Mouse (Mus musculus): ENCODE data around the gene Kcnq4. TPM values are rescaled to one million over a fixed set of nuclear protein-coding genes. Genes with fewer than 3 reads are reported as not detected.

Gene Kcnq4
- polyA plus RNA-seq, 1 experiment from 2014 or later: 7.8 TPM

- Histone ChIP-seq H3K9me3 (ENCODE audit: control insufficient read depth, low read length) (no peaks in the 10 kb centered on the region), H3K4me3 (ENCODE audit: low read length) (no peak overlapping the region), H3K36me3 (ENCODE audit: control insufficient read depth, insufficient read depth, low read length) (no peaks in the 10 kb centered on the region), H3K27me3 (replicated peaks; ENCODE audit: control insufficient read depth, insufficient read depth, low read length) (no peaks in the 10 kb centered on the region), H3K9ac (ENCODE audit: low read depth, low read length) (no peak overlapping the region), H3K4me1 (ENCODE audit: control insufficient read depth, insufficient read depth, low read depth, low read length) (0 out of 2 replicates have a peak, but pooled peaks cover 2% of the 10 kb centered on the region), H3K4me2 (ENCODE audit: low read length) (no peak overlapping the region), H3K27ac (ENCODE audit: low read depth, low read length) (no peak overlapping the region)
- WGBS: 87% methylated on average over 6 of the region's 6 CpGs
- ATAC-seq: no peak
Observed at GRCm38 (mm10) chr4:120689317-120689716, 59.1 kb downstream of the Kcnq4 start.

- H3K36me3 ChIP-seq (ENCODE audit: control insufficient read depth, insufficient read depth, low read length): no peaks in the 10 kb centered on the region
- H3K4me2 ChIP-seq (ENCODE audit: low read length): no peak overlapping the region
- ATAC-seq: no peak
- H3K27me3 ChIP-seq (replicated peaks; ENCODE audit: control insufficient read depth, insufficient read depth, low read length): no peaks in the 10 kb centered on the region
- H3K4me3 ChIP-seq (ENCODE audit: low read length): no peak overlapping the region
- WGBS: 28% methylated on average over 6 of the region's 6 CpGs
- H3K9ac ChIP-seq (ENCODE audit: low read depth, low read length): no peak overlapping the region
- no peaks in the 10 kb centered on the region for H3K9me3 ChIP-seq (ENCODE audit: control insufficient read depth, low read length)
- H3K4me1 ChIP-seq (ENCODE audit: control insufficient read depth, insufficient read depth, low read depth, low read length): 0 out of 2 replicates have a peak, but pooled peaks cover 2% of the 10 kb centered on the region
- H3K27ac ChIP-seq (ENCODE audit: low read depth, low read length): no peak overlapping the region
Observed at GRCm38 (mm10) chr4:120687282-120687681, 61.1 kb downstream of the Kcnq4 start.

GRCm38 (mm10) chr4:120683278-120683997 lies 65.0 kb downstream of the Kcnq4 start:
- Histone ChIP-seq H3K27me3 (replicated peaks; ENCODE audit: control insufficient read depth, insufficient read depth, low read length) (no peaks in the 10 kb centered on the region), H3K27ac (ENCODE audit: low read depth, low read length) (no peak overlapping the region), H3K4me2 (ENCODE audit: low read length) (no peak overlapping the region), H3K9ac (ENCODE audit: low read depth, low read length) (no peak overlapping the region), H3K36me3 (ENCODE audit: control insufficient read depth, insufficient read depth, low read length) (no peaks in the 10 kb centered on the region), H3K4me1 (ENCODE audit: control insufficient read depth, insufficient read depth, low read depth, low read length) (0 out of 2 replicates have a peak, but pooled peaks cover 2% of the 10 kb centered on the region), H3K9me3 (ENCODE audit: control insufficient read depth, low read length) (no peaks in the 10 kb centered on the region), H3K4me3 (ENCODE audit: low read length) (no peak overlapping the region)
- WGBS: 47% methylated on average over 9 of the region's 9 CpGs
- ATAC-seq: no peak

- no peaks in the 10 kb centered on the region for H3K27me3 ChIP-seq (replicated peaks; ENCODE audit: control insufficient read depth, insufficient read depth, low read length)
- H3K9me3 ChIP-seq (ENCODE audit: control insufficient read depth, low read length): no peaks in the 10 kb centered on the region
- no peaks in the 10 kb centered on the region for H3K36me3 ChIP-seq (ENCODE audit: control insufficient read depth, insufficient read depth, low read length)
- no peak overlapping the region for H3K4me2 ChIP-seq (ENCODE audit: low read length)
- no peak overlapping the region for H3K9ac ChIP-seq (ENCODE audit: low read depth, low read length)
- 0 out of 2 replicates have a peak, but pooled peaks have one; percentile 24 for ATAC-seq
- no peak overlapping the region for H3K27ac ChIP-seq (ENCODE audit: low read depth, low read length)
- WGBS: 38% methylated on average over 10 of the region's 10 CpGs
- no peak overlapping the region for H3K4me3 ChIP-seq (ENCODE audit: low read length)
- no peaks in the 10 kb centered on the region for H3K4me1 ChIP-seq (ENCODE audit: control insufficient read depth, insufficient read depth, low read depth, low read length)
Observed at GRCm38 (mm10) chr4:120682168-120682567, 66.2 kb downstream of the Kcnq4 start.

- Histone ChIP-seq H3K9ac (ENCODE audit: low read depth, low read length) (no peak overlapping the region), H3K27ac (ENCODE audit: low read depth, low read length) (no peak overlapping the region), H3K4me1 (ENCODE audit: control insufficient read depth, insufficient read depth, low read depth, low read length) (no peaks in the 10 kb centered on the region), H3K36me3 (ENCODE audit: control insufficient read depth, insufficient read depth, low read length) (no peaks in the 10 kb centered on the region), H3K27me3 (replicated peaks; ENCODE audit: control insufficient read depth, insufficient read depth, low read length) (no peaks in the 10 kb centered on the region), H3K4me3 (ENCODE audit: low read length) (no peak overlapping the region), H3K9me3 (ENCODE audit: control insufficient read depth, low read length) (no peaks in the 10 kb centered on the region), H3K4me2 (ENCODE audit: low read length) (no peak overlapping the region)
- 0 out of 2 replicates have a peak, but pooled peaks have one; percentile 17 for ATAC-seq
- 63% methylated on average over 7 of the region's 7 CpGs for WGBS
Observed at GRCm38 (mm10) chr4:120680953-120681352, 67.5 kb downstream of the Kcnq4 start.

GRCm38 (mm10) chr4:120675640-120676039 lies 72.8 kb downstream of the Kcnq4 start:
- no peaks in the 10 kb centered on the region for H3K36me3 ChIP-seq (ENCODE audit: control insufficient read depth, insufficient read depth, low read length)
- no peak overlapping the region for H3K9ac ChIP-seq (ENCODE audit: low read depth, low read length)
- no peak overlapping the region for H3K4me3 ChIP-seq (ENCODE audit: low read length)
- H3K4me1 ChIP-seq (ENCODE audit: control insufficient read depth, insufficient read depth, low read depth, low read length): no peaks in the 10 kb centered on the region
- H3K27me3 ChIP-seq (replicated peaks; ENCODE audit: control insufficient read depth, insufficient read depth, low read length): no peaks in the 10 kb centered on the region
- 66% methylated on average over 2 of the region's 2 CpGs for WGBS
- no peak overlapping the region for H3K27ac ChIP-seq (ENCODE audit: low read depth, low read length)
- H3K9me3 ChIP-seq (ENCODE audit: control insufficient read depth, low read length): no peaks in the 10 kb centered on the region
- ATAC-seq: no peak
- H3K4me2 ChIP-seq (ENCODE audit: low read length): no peak overlapping the region

GRCm38 (mm10) chr4:120674775-120675451 lies 73.5 kb downstream of the Kcnq4 start:
- WGBS: 84% methylated on average over 8 of the region's 8 CpGs
- no peak for ATAC-seq
- Histone ChIP-seq H3K4me2 (ENCODE audit: low read length) (no peak overlapping the region), H3K36me3 (ENCODE audit: control insufficient read depth, insufficient read depth, low read length) (no peaks in the 10 kb centered on the region), H3K9me3 (ENCODE audit: control insufficient read depth, low read length) (no peaks in the 10 kb centered on the region), H3K9ac (ENCODE audit: low read depth, low read length) (no peak overlapping the region), H3K27ac (ENCODE audit: low read depth, low read length) (no peak overlapping the region), H3K4me1 (ENCODE audit: control insufficient read depth, insufficient read depth, low read depth, low read length) (no peaks in the 10 kb centered on the region), H3K4me3 (ENCODE audit: low read length) (no peak overlapping the region), H3K27me3 (replicated peaks; ENCODE audit: control insufficient read depth, insufficient read depth, low read length) (no peaks in the 10 kb centered on the region)

GRCm38 (mm10) chr4:120673606-120674005 lies 74.8 kb downstream of the Kcnq4 start:
- Histone ChIP-seq H3K36me3 (ENCODE audit: control insufficient read depth, insufficient read depth, low read length) (no peaks in the 10 kb centered on the region), H3K27ac (ENCODE audit: low read depth, low read length) (no peak overlapping the region), H3K9me3 (ENCODE audit: control insufficient read depth, low read length) (no peaks in the 10 kb centered on the region), H3K4me1 (ENCODE audit: control insufficient read depth, insufficient read depth, low read depth, low read length) (no peaks in the 10 kb centered on the region), H3K9ac (ENCODE audit: low read depth, low read length) (no peak overlapping the region), H3K4me2 (ENCODE audit: low read length) (no peak overlapping the region), H3K27me3 (replicated peaks; ENCODE audit: control insufficient read depth, insufficient read depth, low read length) (peaks cover 5% of the 10 kb centered on the region), H3K4me3 (ENCODE audit: low read length) (no peak overlapping the region)
- ATAC-seq: no peak
- WGBS: 83% methylated on average over 3 of the region's 3 CpGs

- no peak overlapping the region for H3K9ac ChIP-seq (ENCODE audit: low read depth, low read length)
- no peak for ATAC-seq
- 53% methylated on average over 12 of the region's 12 CpGs for WGBS
Observed at GRCm38 (mm10) chr4:120671046-120671445, 77.4 kb downstream of the Kcnq4 start.

More at GRCm38 (mm10) chr4:120671046-120671445, 77.4 kb downstream of the Kcnq4 start:
- Histone ChIP-seq H3K36me3 (ENCODE audit: control insufficient read depth, insufficient read depth, low read length) (no peaks in the 10 kb centered on the region), H3K4me1 (ENCODE audit: control insufficient read depth, insufficient read depth, low read depth, low read length) (peaks cover 8% of the 10 kb centered on the region), H3K4me3 (ENCODE audit: low read length) (no peak overlapping the region), H3K4me2 (ENCODE audit: low read length) (no peak overlapping the region), H3K27me3 (replicated peaks; ENCODE audit: control insufficient read depth, insufficient read depth, low read length) (peaks cover 12% of the 10 kb centered on the region), H3K9me3 (ENCODE audit: control insufficient read depth, low read length) (no peaks in the 10 kb centered on the region), H3K27ac (ENCODE audit: low read depth, low read length) (no peak overlapping the region)

All from hindbrain, embryonic 16.5 days (tissue).